Mouse (Mus musculus) heart, postnatal 0 days (tissue): ENCODE measurements around the gene Adap2.

Source experiments
- CTCF ChIP-seq: IDR thresholded peaks from 2 replicates; pipeline ENCODE4 v1.5.1; 2016; ENCODE audit warnings: antibody characterized with exemption, control low read depth, low read depth
- EP300 ChIP-seq: IDR thresholded peaks from 2 replicates; pipeline ENCODE4 v1.6.1; 2016; ENCODE audit warnings: antibody characterized with exemption, low read depth

- no peak for TF ChIP-seq CTCF
- no peak for TF ChIP-seq EP300
Measured at GRCm38 (mm10) chr11:80196351-80196750, 42.4 kb downstream of the Adap2 start.
